In genomic region chr10:45106541-45106940, GRCm38 (mm10) we compare ENCODE assay signal across 16 mouse cellular contexts.
"Had no signal": no experiment of that assay in that cellular context is flagged by ENCODE, and none has a peak within 500 bp of the region (broad histone marks: within the 10 kb centered on the region; RNA-seq: fewer than 3 reads in every experiment).

No protein-coding gene starts in this region.

- H3K27me3 ChIP-seq: liver, embryonic 15.5 days; midbrain, embryonic 12.5 days; neural tube, embryonic 13.5 days; neural tube, embryonic 15.5 days had no signal

- ATAC-seq: midbrain, embryonic 16.5 days had no signal

- H3K9me3 ChIP-seq: liver, embryonic 15.5 days; midbrain, embryonic 10.5 days; midbrain, embryonic 12.5 days; neural tube, embryonic 13.5 days; neural tube, embryonic 15.5 days had no signal

- H3K4me1 ChIP-seq: midbrain, embryonic 10.5 days had no signal

- H3K9ac ChIP-seq: liver, embryonic 15.5 days; lung, embryonic 14.5 days; midbrain, embryonic 12.5 days; neural tube, embryonic 13.5 days; neural tube, embryonic 15.5 days had no signal

- H3K27ac ChIP-seq: liver, embryonic 15.5 days; midbrain, embryonic 10.5 days; midbrain, embryonic 12.5 days; neural tube, embryonic 13.5 days; neural tube, embryonic 15.5 days had no signal

- H3K4me2 ChIP-seq: liver, embryonic 15.5 days; lung, embryonic 14.5 days; midbrain, embryonic 12.5 days; neural tube, embryonic 13.5 days; neural tube, embryonic 15.5 days had no signal

- H3K4me3 ChIP-seq: liver, embryonic 15.5 days; midbrain, embryonic 10.5 days; midbrain, embryonic 12.5 days; myocyte; neural tube, embryonic 13.5 days; neural tube, embryonic 15.5 days had no signal

- DNase-seq: lung, adult 18-20 months; lung, embryonic 14.5 days; lung, postnatal 10 days; lung, postnatal 4 days; midbrain, embryonic 14.5 days; right cerebral cortex, postnatal 14 days; thymus, adult 18-20 months; thymus, postnatal 14 days; thymus, postnatal 36 days had no signal
